Mouse (Mus musculus): Measurements from ENCODE around the gene Mis12.

- TF ChIP-seq GATA1 (IDR thresholded peaks at IDR 0.05; ENCODE audit: low read length) (no peak), TAL1 (IDR thresholded peaks at IDR 0.05; ENCODE audit: low read length) (no peak)
These were observed 2.4 kb upstream of the Mis12 start for GRCm38 (mm10) chr11:71017051-71017450.

All from erythroblast, embryonic 14.5 days (primary cell).